Mouse (Mus musculus): ENCODE measurements around the gene Ezh1.

- TF ChIP-seq CTCF (conservative IDR thresholded peaks at IDR 0.05; ENCODE audit: low read length): no peak
- no peak for TF ChIP-seq POU5F1 (IDR thresholded peaks at IDR 0.05; ENCODE audit: borderline replicate concordance, low read length)
Observed at GRCm38 (mm10) chr11:101247521-101248030, 21.3 kb upstream of the Ezh1 start.
